Mouse (Mus musculus): ENCODE measurements around the gene Sbno2.

Sbno2 gene

DNA sequence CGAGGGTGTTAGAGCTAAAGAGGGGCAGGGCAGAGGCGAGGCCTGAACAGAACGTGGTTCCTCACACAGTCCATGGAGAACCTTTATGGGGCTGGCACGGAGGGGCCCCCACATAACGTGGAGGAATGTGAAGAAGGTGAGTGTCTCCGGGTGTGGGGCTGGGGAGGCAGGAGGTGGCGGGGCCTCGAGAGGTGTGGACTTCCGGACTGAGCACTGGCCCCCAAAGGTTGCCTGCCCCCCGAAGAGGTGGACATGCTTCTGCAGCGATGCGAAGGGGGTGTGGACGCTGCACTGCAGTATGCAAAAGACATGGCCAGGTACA lies 84.1 kb downstream of the Sbno2 start:
- POLR2A ChIA-PET = interaction anchor here in 3 of 4 experiments (0.8 to 9.6 kb wide), 15 partner anchors 9 to 147 kb away, joined by 3 to 102 read pairs (median 4); partner anchors contain the start of gene Wdr18 (in 1 of the 3)

DNA sequence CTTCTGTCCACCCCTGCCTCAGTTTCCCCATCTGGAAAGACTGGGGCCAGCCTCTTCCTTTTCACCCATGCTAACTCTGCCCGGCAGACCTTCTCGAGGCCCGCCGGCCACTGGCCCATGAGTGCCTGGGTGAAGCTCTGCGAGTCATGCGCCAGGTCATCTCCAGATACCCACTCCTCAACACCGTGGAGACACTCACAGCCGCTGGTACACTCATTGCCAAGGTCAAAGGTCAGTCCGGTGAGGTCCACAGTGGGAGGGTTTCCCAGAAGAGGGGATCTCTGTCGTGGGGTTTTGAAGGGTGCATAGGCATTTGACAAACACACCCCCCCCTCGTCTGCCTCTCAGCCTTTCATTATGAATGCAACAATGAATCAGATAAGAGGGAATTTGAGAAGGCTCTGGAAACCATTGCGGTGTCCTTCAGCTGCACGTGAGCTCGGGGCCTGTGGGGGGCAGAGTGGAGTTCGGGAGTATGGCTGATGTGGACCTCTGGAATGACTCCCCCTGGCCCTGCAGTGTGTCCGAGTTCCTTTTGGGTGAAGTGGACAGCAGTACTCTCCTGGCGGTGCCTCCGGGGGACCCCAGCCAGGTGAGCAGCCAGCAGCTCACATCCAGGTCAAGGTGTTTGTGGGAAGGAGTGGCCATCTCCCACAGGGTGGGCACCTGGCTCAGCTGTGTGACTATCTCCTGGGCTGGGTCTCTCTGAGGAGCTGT lies 84.6 kb downstream of the Sbno2 start:
- POLR2A ChIA-PET = interaction anchor here in 3 of 4 experiments (0.8 to 9.6 kb wide), 23 partner anchors 8 to 147 kb away, joined by 3 to 102 read pairs (median 5); partner anchors contain the start of genes Med16 (in 1 of the 3) and Wdr18 (in 1 of the 3)
- CTCF ChIA-PET = interaction anchor here (0.6 to 1.8 kb wide), 14 partner anchors 10 to 978 kb away, joined by 3 to 9 read pairs (median 3); partner anchors contain the start of gene Stk11 (in 1 of the 4)

More for the DNA sequence above, 84.1 kb downstream of the Sbno2 start:
- CTCF ChIA-PET = interaction anchor here (0.6 to 1.2 kb wide), 13 partner anchors 10 to 977 kb away, joined by 3 to 9 read pairs (median 3); partner anchors contain the start of gene Stk11 (in 1 of the 4)

- ChIA-PET CTCF (interaction anchor here in 1 of 4 experiments (0.7 to 1.8 kb wide), 5 partner anchors 16 to 32 kb away, joined by 3 to 8 read pairs (median 3); no protein-coding TSS in a partner anchor), POLR2A (interaction anchor here in 3 of 4 experiments (0.8 to 9.6 kb wide), 24 partner anchors 8 to 148 kb away, joined by 3 to 102 read pairs (median 5); partner anchors contain the start of genes Med16 (in 1 of the 3) and Wdr18 (in 1 of the 3))
Observed at GRCm38 (mm10) chr10:80020191-80020590, 85.2 kb downstream of the Sbno2 start.

DNA sequence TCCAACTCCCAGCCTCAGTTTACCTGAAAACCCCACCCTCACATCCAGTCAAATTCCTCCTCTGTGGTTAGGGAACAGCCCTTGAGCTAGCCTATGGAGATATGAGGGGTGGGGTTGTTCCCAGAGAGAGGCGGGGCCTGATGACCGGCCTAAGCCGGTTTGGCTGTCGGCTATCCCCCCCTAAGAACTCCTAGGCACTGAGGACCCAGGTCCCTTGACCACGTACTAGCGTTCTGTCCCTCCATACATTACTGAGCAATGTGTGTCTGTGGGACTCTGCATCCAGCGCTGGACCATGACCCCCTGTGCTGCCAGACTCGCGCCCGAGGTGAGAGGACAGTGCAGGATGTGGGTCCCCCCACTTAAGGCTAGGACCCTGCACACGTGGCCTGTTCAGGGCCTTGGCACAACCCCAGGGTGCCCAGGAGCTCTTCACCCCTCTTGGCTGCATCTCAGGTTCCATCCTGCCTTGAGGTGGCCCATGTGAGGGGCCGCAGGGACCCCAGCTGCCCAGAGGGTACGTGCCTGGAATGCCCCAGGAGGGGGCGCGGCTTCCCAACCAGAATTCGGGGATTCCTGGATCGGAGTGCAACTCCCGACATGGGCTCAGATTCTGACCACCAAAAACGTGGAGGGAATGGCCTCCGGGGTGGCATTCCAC lies 85.8 kb downstream of the Sbno2 start:
- CTCF ChIA-PET = interaction anchor here in 1 of 4 experiments (0.6 to 1.8 kb wide), 5 partner anchors 9 to 129 kb away, joined by 3 to 8 read pairs (median 3); partner anchors contain the start of gene Midn
- POLR2A ChIA-PET = interaction anchor here (0.6 to 9.6 kb wide), 31 partner anchors 9 to 148 kb away, joined by 3 to 102 read pairs (median 5); partner anchors contain the start of genes Med16 (in 1 of the 4), Polr2e (in 1 of the 4), Tmem259 (in 1 of the 4) and Wdr18 (in 1 of the 4)

DNA sequence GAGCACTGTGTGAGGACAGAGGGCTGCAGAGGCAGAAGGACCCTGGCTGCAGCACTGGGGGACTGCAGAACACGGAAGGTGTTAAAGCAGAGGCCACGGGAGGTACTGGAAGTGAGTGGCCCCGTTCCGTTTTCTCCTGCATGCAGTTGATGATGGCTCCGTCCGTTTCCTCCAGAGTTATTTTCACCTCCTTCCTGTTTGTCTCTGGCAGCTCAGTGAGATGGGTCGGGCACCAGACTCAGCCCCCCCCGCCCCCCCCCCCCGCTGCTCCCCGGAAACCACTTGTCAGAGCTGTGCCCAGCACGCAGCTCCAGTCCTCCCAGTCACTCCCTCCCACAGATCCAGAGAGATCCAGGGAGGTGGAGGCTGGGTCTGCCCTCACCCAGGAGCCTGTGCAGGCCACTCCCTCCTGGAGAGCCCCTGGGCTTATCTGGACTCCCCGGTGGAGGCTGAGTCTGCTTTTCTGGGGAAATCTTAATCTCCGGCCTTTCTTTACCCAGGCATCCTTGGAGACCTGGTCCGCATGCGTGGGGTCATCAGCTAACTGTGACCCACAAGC lies 86.6 kb downstream of the Sbno2 start:
- CTCF ChIA-PET = interaction anchor here in 2 of 4 experiments (0.6 to 1.2 kb wide), 9 partner anchors 9 to 250 kb away, joined by 3 to 11 read pairs (median 3); partner anchors contain the start of genes Midn (in 1 of the 2) and Tmem259 (in 1 of the 2)
- POLR2A ChIA-PET = interaction anchor here (0.6 to 9.6 kb wide), 29 partner anchors 9 to 165 kb away, joined by 3 to 102 read pairs (median 4); partner anchors contain the start of genes Med16 (in 1 of the 4), Ptbp1 (in 1 of the 4), Tmem259 (in 1 of the 4) and Wdr18 (in 1 of the 4)

- POLR2A ChIA-PET = interaction anchor here in 2 of 4 experiments (0.9 to 9.6 kb wide), 7 partner anchors 9 to 150 kb away, joined by 3 to 102 read pairs (median 6); no protein-coding TSS in a partner anchor
- CTCF ChIA-PET = interaction anchor here in 3 of 4 experiments (0.5 to 1.2 kb wide), 5 partner anchors 16 to 361 kb away, joined by 3 read pairs; no protein-coding TSS in a partner anchor
Observed at GRCm38 (mm10) chr10:80017771-80018170, 87.6 kb downstream of the Sbno2 start.

GRCm38 (mm10) chr10:80017361-80017760 lies 88.0 kb downstream of the Sbno2 start:
- CTCF ChIA-PET = interaction anchor here in 3 of 4 experiments (0.5 to 1.2 kb wide), 5 partner anchors 17 to 360 kb away, joined by 3 to 15 read pairs (median 3); no protein-coding TSS in a partner anchor
- POLR2A ChIA-PET = interaction anchor here in 3 of 4 experiments (0.6 to 9.6 kb wide), 8 partner anchors 9 to 150 kb away, joined by 3 to 102 read pairs (median 6); no protein-coding TSS in a partner anchor

- ChIA-PET POLR2A (interaction anchor here (0.6 to 9.6 kb wide), 14 partner anchors 10 to 41 kb away, joined by 3 to 102 read pairs (median 6); no protein-coding TSS in a partner anchor), CTCF (interaction anchor here (0.6 to 1.2 kb wide), 4 partner anchors 12 to 205 kb away, joined by 3 to 15 read pairs (median 3); no protein-coding TSS in a partner anchor)
Observed at GRCm38 (mm10) chr10:80016931-80017330, 88.4 kb downstream of the Sbno2 start.

DNA sequence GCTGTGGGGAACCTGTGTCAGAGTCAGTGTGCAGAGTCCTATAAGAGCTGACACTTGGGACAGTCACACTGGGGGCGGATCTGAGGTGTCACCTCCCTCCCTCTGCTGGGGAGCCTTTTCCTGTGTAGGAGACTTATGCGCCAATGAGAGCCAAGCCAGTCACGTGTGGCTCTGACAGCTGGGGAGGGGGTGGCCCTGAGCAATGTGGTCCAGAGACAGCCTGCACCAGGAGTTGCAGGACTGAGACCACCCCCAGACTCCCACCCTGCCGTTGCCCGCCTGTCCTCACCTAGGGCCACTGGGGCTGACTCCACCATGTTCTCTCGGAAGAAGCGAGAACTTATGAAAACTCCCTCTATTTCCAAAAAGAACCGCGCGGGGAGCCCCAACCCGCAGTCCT lies 88.9 kb downstream of the Sbno2 start, which contains the start of gene Arhgap45:
TSS of gene Arhgap45 (plus strand) at position 143 of the 400 bp plus-strand sequence.
- ChIA-PET CTCF (interaction anchor here in 3 of 4 experiments (0.5 to 0.8 kb wide), 3 partner anchors 12 to 29 kb away, joined by 3 to 9 read pairs (median 3); no protein-coding TSS in a partner anchor), POLR2A (interaction anchor here in 3 of 4 experiments (0.6 to 9.6 kb wide), 14 partner anchors 10 to 132 kb away, joined by 3 to 102 read pairs (median 6); partner anchors contain the start of gene Midn (in 1 of the 3))

- ChIA-PET POLR2A (interaction anchor here in 3 of 4 experiments (0.6 to 9.6 kb wide), 29 partner anchors 10 to 153 kb away, joined by 3 to 102 read pairs (median 6); partner anchors contain the start of genes Abca7 (in 1 of the 3), Cnn2 (in 1 of the 3), Polr2e (in 1 of the 3) and Sbno2 (in 1 of the 3)), CTCF (interaction anchor here in 3 of 4 experiments (0.6 to 2.7 kb wide), 7 partner anchors 12 to 56 kb away, joined by 3 to 10 read pairs (median 4); partner anchors contain the start of genes Tmem259 (in 1 of the 3) and Wdr18 (in 1 of the 3))
Observed at GRCm38 (mm10) chr10:80015583-80015982, 89.8 kb downstream of the Sbno2 start.

DNA sequence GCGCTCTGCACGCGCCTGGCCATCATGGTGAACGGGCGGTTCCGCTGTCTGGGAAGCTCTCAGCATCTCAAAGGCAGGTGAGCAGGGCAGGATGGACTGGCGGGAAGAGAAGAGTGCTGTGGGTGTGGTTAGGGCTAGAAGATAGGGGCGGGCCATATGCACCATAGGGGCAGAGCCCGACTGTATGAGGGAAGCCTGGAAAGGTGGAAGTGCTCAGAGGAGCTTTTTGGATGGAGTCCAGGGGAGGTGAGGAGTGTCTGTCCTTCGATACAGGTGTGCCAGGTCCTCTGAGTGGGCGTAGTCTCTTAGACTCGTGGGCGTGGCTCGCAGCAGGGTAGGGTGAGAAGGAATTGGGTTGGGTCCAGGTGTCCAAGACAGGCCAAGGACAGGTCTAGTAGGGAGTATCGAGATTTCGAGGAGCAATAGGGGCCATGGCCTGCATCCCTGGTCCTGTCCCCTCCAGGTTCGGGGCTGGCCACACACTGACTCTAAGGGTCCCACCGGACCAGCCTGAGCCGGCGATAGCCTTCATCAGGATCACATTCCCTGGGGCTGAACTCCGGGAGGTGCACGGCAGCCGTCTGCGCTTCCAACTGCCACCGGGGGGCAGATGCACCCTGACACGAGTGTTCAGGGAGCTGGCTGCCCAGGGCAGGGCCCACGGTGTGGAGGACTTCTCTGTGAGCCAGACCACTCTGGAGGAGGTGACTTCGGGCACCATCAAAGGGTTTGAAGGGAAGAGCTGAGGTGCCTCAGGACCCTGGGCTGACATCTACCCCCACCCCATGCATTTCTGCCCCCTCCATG lies 90.7 kb downstream of the Sbno2 start:
- CTCF ChIA-PET = interaction anchor here in 3 of 4 experiments (0.6 to 2.7 kb wide), 16 partner anchors 11 to 335 kb away, joined by 3 to 10 read pairs (median 4); partner anchors contain the start of genes Abca7 (in 1 of the 3), Cnn2 (in 1 of the 3), Tmem259 (in 1 of the 3) and Wdr18 (in 1 of the 3)
- POLR2A ChIA-PET = interaction anchor here in 3 of 4 experiments (0.5 to 9.6 kb wide), 52 partner anchors 9 to 1588 kb away, joined by 3 to 102 read pairs (median 5); partner anchors contain the start of genes Abca7 (in 1 of the 3), Cbarp (in 1 of the 3), Cnn2 (in 1 of the 3) and Csnk1g2 (in 1 of the 3)

DNA sequence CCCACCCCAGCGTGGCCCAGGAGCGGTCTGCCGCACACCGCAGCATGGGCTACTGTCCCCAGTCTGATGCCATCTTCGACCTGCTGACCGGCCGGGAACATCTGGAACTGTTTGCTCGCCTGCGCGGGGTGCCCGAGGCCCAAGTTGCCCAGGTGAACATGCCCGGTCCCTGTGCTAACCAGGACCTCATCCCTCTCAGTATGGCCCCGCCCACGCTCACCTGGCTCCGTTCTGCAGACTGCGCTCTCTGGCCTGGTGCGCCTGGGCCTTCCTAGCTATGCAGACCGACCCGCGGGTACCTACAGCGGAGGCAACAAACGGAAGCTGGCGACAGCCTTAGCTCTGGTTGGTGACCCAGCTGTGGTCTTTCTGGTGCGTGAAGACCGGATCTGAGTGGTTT lies 91.8 kb downstream of the Sbno2 start:
- CTCF ChIA-PET = interaction anchor here in 3 of 4 experiments (0.8 to 2.7 kb wide), 13 partner anchors 10 to 343 kb away, joined by 3 to 10 read pairs (median 4); partner anchors contain the start of genes Abca7 (in 1 of the 3), Cnn2 (in 1 of the 3), Tmem259 (in 1 of the 3) and Wdr18 (in 1 of the 3)
- POLR2A ChIA-PET = interaction anchor here in 3 of 4 experiments (0.6 to 9.6 kb wide), 42 partner anchors 8 to 1587 kb away, joined by 3 to 102 read pairs (median 6); partner anchors contain the start of genes Tmem259 (in 2 of the 3), Abca7 (in 1 of the 3), Cnn2 (in 1 of the 3) and Csnk1g2 (in 1 of the 3)

DNA sequence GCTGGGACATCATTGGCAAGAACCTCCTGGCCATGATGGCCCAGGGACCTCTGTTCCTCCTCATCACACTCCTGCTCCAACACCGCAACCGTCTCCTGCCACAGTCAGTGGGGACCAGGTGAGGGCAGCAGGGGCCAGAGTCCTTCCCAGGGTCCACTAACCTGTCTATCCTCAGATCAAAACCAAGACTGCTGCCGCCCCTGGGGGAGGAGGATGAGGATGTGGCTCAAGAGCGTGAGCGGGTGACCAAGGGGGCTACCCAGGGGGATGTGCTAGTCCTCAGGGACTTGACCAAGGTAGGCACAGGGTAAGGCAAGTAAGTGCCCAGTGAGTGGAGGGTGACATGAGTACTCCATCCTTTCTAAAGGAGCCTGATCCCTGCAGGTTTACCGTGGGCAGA lies 93.6 kb downstream of the Sbno2 start:
- CTCF ChIA-PET = no interaction called here
- POLR2A ChIA-PET = interaction anchor here in 2 of 4 experiments (5.0 to 9.6 kb wide), 3 partner anchors 15 to 40 kb away, joined by 37 to 102 read pairs (median 42); no protein-coding TSS in a partner anchor
